Mouse (Mus musculus): ENCODE results near the gene AU022751. TPM values are rescaled to one million over a fixed set of nuclear protein-coding genes. Genes with fewer than 3 reads are reported as not detected.
"Not testable (repeated sequence)": the region's sequence is repeated elsewhere in the genome, so short reads cannot be mapped to it uniquely, and the experiment has no call there.

Gene AU022751
- total RNA-seq (2014; rRNA removed) (not detected in 2 replicates), polyA plus RNA-seq (2012; rRNA removed) (not detected in 2 replicates)

GRCm38 (mm10) chrX:6082954-6083680 is at the start of gene AU022751:
Gene AU022751, minus strand, starts transcription at chrX:6083419.
- Histone ChIP-seq H3K27me3 (ENCODE audit: control insufficient read depth, insufficient read depth, low read length) (no peaks in the 10 kb centered on the region), H3K9ac (ENCODE audit: low read depth, low read length) (no peak within 1 kb of the TSS), H3K27ac (replicated peaks; ENCODE audit: insufficient read depth, low read depth, low read length) (no peak within 1 kb of the TSS), H3K4me1 (ENCODE audit: control insufficient read depth, insufficient read depth, low read length) (no peaks in the 10 kb centered on the region), H3K4me3 (ENCODE audit: insufficient read depth, low read depth, low read length) (no peak within 1 kb of the TSS), H3K36me3 (ENCODE audit: control insufficient read depth, insufficient read depth, low read length) (no peaks in the 10 kb centered on the region), H3K79me2 (ENCODE audit: control insufficient read depth, insufficient read depth, low read length) (no peaks in the 10 kb centered on the region)
- TF ChIP-seq CTCF (IDR thresholded peaks at IDR 0.05; ENCODE audit: low read depth, low read length) (no peak), POLR2A (IDR thresholded peaks at IDR 0.05; ENCODE audit: extremely low read depth, insufficient read depth, low read length) (no peak)
- DNase-seq (ENCODE audit: extremely low read depth, low read depth, low spot score) = no peak
- 90% methylated on average over 39 of the region's 39 CpGs for WGBS

- TF ChIP-seq CTCF (IDR thresholded peaks at IDR 0.05; ENCODE audit: low read depth, low read length) = no peak
- TF ChIP-seq POLR2A (IDR thresholded peaks at IDR 0.05; ENCODE audit: extremely low read depth, insufficient read depth, low read length) = no peak
- Histone ChIP-seq H3K4me1 (ENCODE audit: control insufficient read depth, insufficient read depth, low read length) (no peaks in the 10 kb centered on the region), H3K79me2 (ENCODE audit: control insufficient read depth, insufficient read depth, low read length) (no peaks in the 10 kb centered on the region), H3K27ac (replicated peaks; ENCODE audit: insufficient read depth, low read depth, low read length) (no peak overlapping the region), H3K4me3 (ENCODE audit: insufficient read depth, low read depth, low read length) (no peak overlapping the region), H3K36me3 (ENCODE audit: control insufficient read depth, insufficient read depth, low read length) (no peaks in the 10 kb centered on the region), H3K27me3 (ENCODE audit: control insufficient read depth, insufficient read depth, low read length) (0 out of 2 replicates have a peak, but pooled peaks cover 2% of the 10 kb centered on the region), H3K9ac (ENCODE audit: low read depth, low read length) (no peak overlapping the region)
- WGBS = 3% methylated on average over 28 of the region's 30 CpGs
- DNase-seq (ENCODE audit: extremely low read depth, low read depth, low spot score) = no peak
Observed at GRCm38 (mm10) chrX:6091996-6092757, 9.0 kb upstream of the AU022751 start.

GRCm38 (mm10) chrX:6091547-6091946 is 8.3 kb upstream of the AU022751 start:
- 19% methylated on average over 12 of the region's 12 CpGs for WGBS
- no peaks in the 10 kb centered on the region for H3K4me1 ChIP-seq (ENCODE audit: control insufficient read depth, insufficient read depth, low read length)
- H3K36me3 ChIP-seq (ENCODE audit: control insufficient read depth, insufficient read depth, low read length) = no peaks in the 10 kb centered on the region
- no peak overlapping the region for H3K27ac ChIP-seq (replicated peaks; ENCODE audit: insufficient read depth, low read depth, low read length)
- no peak overlapping the region for H3K4me3 ChIP-seq (ENCODE audit: insufficient read depth, low read depth, low read length)
- H3K27me3 ChIP-seq (ENCODE audit: control insufficient read depth, insufficient read depth, low read length) = 0 out of 2 replicates have a peak, but pooled peaks cover 2% of the 10 kb centered on the region
- H3K79me2 ChIP-seq (ENCODE audit: control insufficient read depth, insufficient read depth, low read length) = no peaks in the 10 kb centered on the region
- TF ChIP-seq CTCF (IDR thresholded peaks at IDR 0.05; ENCODE audit: low read depth, low read length) = no peak
- TF ChIP-seq POLR2A (IDR thresholded peaks at IDR 0.05; ENCODE audit: extremely low read depth, insufficient read depth, low read length) = no peak
- H3K9ac ChIP-seq (ENCODE audit: low read depth, low read length) = no peak overlapping the region
- no peak for DNase-seq (ENCODE audit: extremely low read depth, low read depth, low spot score)

GRCm38 (mm10) chrX:6061563-6061962 is 21.7 kb downstream of the AU022751 start:
- no peak for DNase-seq (ENCODE audit: extremely low read depth, low read depth, low spot score)
- WGBS = 55% methylated on average over 1 of the region's 1 CpGs
- no peak overlapping the region for H3K27ac ChIP-seq (replicated peaks; ENCODE audit: insufficient read depth, low read depth, low read length)
- no peaks in the 10 kb centered on the region for H3K4me1 ChIP-seq (ENCODE audit: control insufficient read depth, insufficient read depth, low read length)
- H3K79me2 ChIP-seq (ENCODE audit: control insufficient read depth, insufficient read depth, low read length) = no peaks in the 10 kb centered on the region
- H3K4me3 ChIP-seq (ENCODE audit: insufficient read depth, low read depth, low read length) = no peak overlapping the region
- H3K36me3 ChIP-seq (ENCODE audit: control insufficient read depth, insufficient read depth, low read length) = no peaks in the 10 kb centered on the region
- no peaks in the 10 kb centered on the region for H3K27me3 ChIP-seq (ENCODE audit: control insufficient read depth, insufficient read depth, low read length)
- no peak overlapping the region for H3K9ac ChIP-seq (ENCODE audit: low read depth, low read length)
- no peak for TF ChIP-seq POLR2A (IDR thresholded peaks at IDR 0.05; ENCODE audit: extremely low read depth, insufficient read depth, low read length)
- TF ChIP-seq CTCF (IDR thresholded peaks at IDR 0.05; ENCODE audit: low read depth, low read length) = no peak

- not testable (repeated sequence) for H3K27me3 ChIP-seq (ENCODE audit: control insufficient read depth, insufficient read depth, low read length); H3K9ac ChIP-seq (ENCODE audit: low read depth, low read length); H3K36me3 ChIP-seq (ENCODE audit: control insufficient read depth, insufficient read depth, low read length); DNase-seq (ENCODE audit: extremely low read depth, low read depth, low spot score); H3K79me2 ChIP-seq (ENCODE audit: control insufficient read depth, insufficient read depth, low read length); H3K27ac ChIP-seq (replicated peaks; ENCODE audit: insufficient read depth, low read depth, low read length); H3K4me1 ChIP-seq (ENCODE audit: control insufficient read depth, insufficient read depth, low read length); H3K4me3 ChIP-seq (ENCODE audit: insufficient read depth, low read depth, low read length)
- WGBS = 0% methylated on average over 7 of the region's 60 CpGs
Observed at GRCm38 (mm10) chrX:6047936-6048614, 35.1 kb downstream of the AU022751 start.

GRCm38 (mm10) chrX:6047066-6047935 is 35.9 kb downstream of the AU022751 start, which contains the start of gene Nudt11:
Gene Nudt11, plus strand, starts transcription at chrX:6047453.
- H3K27ac ChIP-seq (replicated peaks; ENCODE audit: insufficient read depth, low read depth, low read length); H3K36me3 ChIP-seq (ENCODE audit: control insufficient read depth, insufficient read depth, low read length); H3K4me3 ChIP-seq (ENCODE audit: insufficient read depth, low read depth, low read length); H3K27me3 ChIP-seq (ENCODE audit: control insufficient read depth, insufficient read depth, low read length); H3K4me1 ChIP-seq (ENCODE audit: control insufficient read depth, insufficient read depth, low read length); H3K9ac ChIP-seq (ENCODE audit: low read depth, low read length); DNase-seq (ENCODE audit: extremely low read depth, low read depth, low spot score); H3K79me2 ChIP-seq (ENCODE audit: control insufficient read depth, insufficient read depth, low read length): not testable (repeated sequence)
- WGBS = no CpG with 5 or more reads among the region's 121 CpGs

Measured in liver, adult 2 months (tissue).